Mouse (Mus musculus) erythroblast, embryonic 14.5 days (primary cell): ENCODE measurements around the gene Kcnk1.

Source experiments
- GATA1 ChIP-seq: IDR thresholded peaks from 2 replicates; pipeline ENCODE4 v1.6.1; 2012; ENCODE audit warnings: low read length, inconsistent platforms, mixed read lengths
- TAL1 ChIP-seq: IDR thresholded peaks from 3 replicates; pipeline ENCODE4 v1.6.1; 2012; ENCODE audit warnings: low read length, inconsistent platforms, mixed read lengths

DNA sequence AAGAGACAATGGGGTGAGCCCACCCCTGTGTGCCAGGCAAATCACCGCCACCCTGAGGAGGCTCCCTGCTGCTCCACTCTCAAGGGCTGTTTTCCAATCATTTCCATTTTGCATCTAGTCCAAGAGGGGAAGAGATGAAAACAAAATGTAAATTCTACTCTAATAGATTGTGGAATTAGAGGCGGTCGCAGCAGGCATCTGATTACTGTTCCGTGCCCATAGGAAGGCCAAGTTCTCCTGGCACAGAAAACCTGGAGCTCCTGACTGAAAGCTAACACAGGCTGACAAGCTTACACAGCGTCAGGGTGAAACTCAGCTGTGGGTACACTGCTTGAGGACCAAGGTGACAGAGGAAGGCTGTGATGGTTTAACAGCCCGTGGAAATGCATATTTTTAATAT is 73.2 kb downstream of the Kcnk1 start:
- no peak for TF ChIP-seq TAL1
- TF ChIP-seq GATA1: no peak
